Mouse (Mus musculus): ENCODE measurements at regions not wholly inside any gene's neighbourhood (a gene's known extent, or its start where the extent isn't known, plus 50 kb on each side); places are given as distances from the start of the nearest gene placed in this dataset.

DNA sequence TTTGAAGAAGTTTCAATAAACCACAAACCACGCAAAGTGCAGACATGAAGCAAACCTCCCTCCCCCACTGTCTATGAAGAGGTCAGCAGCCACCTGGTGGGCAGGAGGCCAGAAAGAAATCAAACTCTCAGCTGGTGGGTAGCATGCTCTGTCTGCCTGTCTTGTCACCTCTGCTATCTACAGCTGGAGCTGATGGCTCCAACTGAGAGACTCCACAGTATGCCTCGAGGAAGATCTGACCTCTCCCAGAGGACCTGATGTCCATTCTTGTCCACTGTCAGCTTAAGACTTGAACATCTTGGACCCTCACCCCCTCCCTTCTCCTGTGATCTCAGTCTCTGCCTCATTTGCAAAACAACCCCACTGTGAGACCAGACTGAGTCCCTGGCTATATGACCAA lies 585.0 kb upstream of the Cdh11 start:
- DNase-seq (ENCODE audit: low spot score), result peak; percentile 33

- peak; percentile 28 for DNase-seq (ENCODE audit: low spot score)
Observed at GRCm38 (mm10) chr8:103373007-103373406, 587.6 kb upstream of the Cdh11 start.

GRCm38 (mm10) chr8:103374151-103374550 lies 588.7 kb upstream of the Cdh11 start:
- DNase-seq (ENCODE audit: low spot score), result no peak

GRCm38 (mm10) chr8:103378545-103378944 lies 593.1 kb upstream of the Cdh11 start:
- DNase-seq (ENCODE audit: low spot score), result no peak

- DNase-seq (ENCODE audit: low spot score), result no peak
Observed at GRCm38 (mm10) chr8:103381575-103381974, 596.1 kb upstream of the Cdh11 start.

GRCm38 (mm10) chr8:103391359-103391758 lies 605.9 kb upstream of the Cdh11 start:
- no peak for DNase-seq (ENCODE audit: low spot score)

DNA sequence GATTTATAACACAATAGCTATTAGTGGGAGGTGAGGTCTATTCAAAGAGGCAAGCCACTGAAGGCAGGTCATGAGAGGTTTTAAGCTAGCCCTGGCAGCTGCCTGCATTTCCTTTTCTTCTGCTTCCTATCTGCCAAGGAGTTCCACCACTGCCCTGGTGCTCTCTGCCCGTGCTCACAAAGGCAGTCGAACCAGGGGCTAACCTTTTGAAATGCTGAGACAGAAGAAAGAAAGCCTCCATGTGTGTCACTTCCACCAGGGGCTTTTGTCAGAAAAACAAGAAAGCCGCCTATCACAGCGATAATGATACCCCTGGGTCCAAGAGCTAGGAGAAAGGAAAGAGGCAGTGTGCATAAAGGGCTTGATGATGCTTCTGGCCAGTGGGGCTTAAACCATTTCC lies 609.9 kb upstream of the Cdh11 start:
- DNase-seq (ENCODE audit: low spot score), result peak; percentile 32

GRCm38 (mm10) chr8:103398179-103398578 lies 612.7 kb upstream of the Cdh11 start:
- no peak for DNase-seq (ENCODE audit: low spot score)

GRCm38 (mm10) chr8:103399466-103399865 lies 614.0 kb upstream of the Cdh11 start:
- DNase-seq (ENCODE audit: low spot score), result no peak

- no peak for DNase-seq (ENCODE audit: low spot score)
Observed at GRCm38 (mm10) chr8:103400143-103400542, 614.7 kb upstream of the Cdh11 start.

DNA sequence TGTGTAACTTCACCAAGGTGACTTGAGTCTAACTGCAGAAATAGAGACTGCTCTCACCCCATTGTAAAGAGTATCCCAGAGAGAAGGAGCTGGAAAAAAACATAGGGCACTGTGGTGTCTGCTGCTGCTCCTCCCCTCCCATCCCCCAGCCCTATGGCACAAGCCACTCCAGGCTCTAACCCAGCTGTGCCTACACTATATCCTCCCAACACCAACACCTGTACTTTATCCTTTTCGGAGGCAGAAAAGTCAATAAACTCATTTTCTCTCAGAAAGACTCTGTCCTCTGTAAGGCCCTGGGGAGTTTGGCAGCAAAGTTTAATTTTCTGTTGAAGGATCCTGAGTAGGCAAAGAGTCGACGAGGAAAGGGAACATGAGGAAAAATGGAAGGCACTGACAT lies 617.3 kb upstream of the Cdh11 start:
- DNase-seq (ENCODE audit: low spot score), result no peak

DNA sequence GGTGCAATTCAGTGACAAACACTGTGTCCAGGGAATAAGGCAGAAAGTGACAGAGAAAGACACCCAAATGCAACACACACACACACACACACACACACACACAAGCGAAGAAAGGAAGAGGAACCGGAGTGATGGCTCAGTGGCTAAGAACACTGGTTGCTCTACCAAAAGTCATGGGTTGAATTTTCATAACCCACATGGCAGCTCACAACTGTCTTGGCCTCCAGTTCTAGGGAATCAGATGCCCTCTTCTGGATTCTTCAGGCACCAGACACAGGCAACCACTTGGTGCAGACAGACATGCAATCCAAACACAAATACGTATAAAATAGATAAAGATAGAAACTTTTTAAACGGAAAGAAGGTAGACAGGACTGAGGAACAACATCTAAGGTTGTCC lies 618.4 kb upstream of the Cdh11 start:
- DNase-seq (ENCODE audit: low spot score), result no peak

- DNase-seq (ENCODE audit: low spot score), result no peak
Observed at GRCm38 (mm10) chr8:103405787-103406186, 620.3 kb upstream of the Cdh11 start.

DNA sequence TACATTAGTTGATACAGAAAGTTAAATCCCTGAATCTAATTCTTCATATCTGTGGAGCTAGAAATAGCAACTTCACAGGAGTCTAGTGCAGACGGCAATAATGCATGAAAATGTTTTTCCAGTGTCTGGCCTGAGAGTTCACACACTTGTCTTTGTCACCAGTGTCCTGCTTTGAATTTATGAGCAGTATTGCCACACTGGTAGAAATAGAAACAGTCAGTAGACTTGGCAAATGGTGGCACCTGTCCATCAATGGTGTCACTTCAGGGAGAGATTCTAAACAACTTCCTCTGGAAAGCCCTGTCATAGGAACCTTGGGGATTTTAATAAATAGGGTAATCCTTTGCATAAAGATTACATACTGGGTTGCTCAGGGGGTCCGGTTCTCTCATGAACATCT lies 621.5 kb upstream of the Cdh11 start:
- DNase-seq (ENCODE audit: low spot score), result no peak

DNA sequence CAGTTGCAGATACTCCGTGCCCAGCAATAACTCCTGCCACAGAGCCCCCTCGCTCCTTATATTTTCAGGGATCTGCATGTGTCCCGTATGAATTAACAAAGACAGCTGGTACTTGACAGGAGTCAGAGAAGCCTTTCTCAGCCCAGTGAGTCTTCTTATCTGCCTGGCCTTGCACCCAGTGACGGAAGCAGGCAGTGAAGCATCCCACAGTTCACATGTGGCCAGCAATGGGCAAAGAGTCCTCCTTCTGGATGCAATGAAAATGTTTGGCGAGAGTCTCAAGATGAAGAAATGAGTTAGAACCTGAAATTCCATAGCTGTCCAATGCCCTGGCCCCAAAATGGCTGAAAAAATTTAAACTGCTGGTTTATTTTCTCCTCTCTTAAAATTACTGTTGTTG lies 622.2 kb upstream of the Cdh11 start:
- no peak for DNase-seq (ENCODE audit: low spot score)

GRCm38 (mm10) chr8:103408411-103408810 lies 623.0 kb upstream of the Cdh11 start:
- DNase-seq (ENCODE audit: low spot score), result no peak

GRCm38 (mm10) chr8:103409121-103409551 lies 623.7 kb upstream of the Cdh11 start:
- no peak for DNase-seq (ENCODE audit: low spot score)

DNA sequence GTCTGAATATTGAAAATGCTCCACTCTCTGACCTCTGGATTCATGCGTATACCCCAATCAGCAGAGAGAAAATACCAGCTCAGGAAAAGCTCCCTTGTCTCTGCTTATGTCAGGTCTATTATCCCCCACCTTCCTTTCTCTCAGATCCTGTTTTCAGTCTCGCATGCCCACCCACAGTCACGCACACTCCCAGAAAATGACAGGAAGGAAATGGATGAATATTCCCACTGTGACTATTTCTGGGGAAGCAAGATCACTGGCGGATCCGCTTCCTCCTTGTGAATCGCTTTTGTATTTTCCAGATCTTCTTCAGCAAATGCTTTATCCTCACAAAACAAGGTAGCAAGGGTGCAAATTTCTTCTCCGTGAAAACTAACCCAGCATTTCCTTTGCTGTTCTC lies 627.3 kb upstream of the Cdh11 start:
- no peak for DNase-seq (ENCODE audit: low spot score)

DNA sequence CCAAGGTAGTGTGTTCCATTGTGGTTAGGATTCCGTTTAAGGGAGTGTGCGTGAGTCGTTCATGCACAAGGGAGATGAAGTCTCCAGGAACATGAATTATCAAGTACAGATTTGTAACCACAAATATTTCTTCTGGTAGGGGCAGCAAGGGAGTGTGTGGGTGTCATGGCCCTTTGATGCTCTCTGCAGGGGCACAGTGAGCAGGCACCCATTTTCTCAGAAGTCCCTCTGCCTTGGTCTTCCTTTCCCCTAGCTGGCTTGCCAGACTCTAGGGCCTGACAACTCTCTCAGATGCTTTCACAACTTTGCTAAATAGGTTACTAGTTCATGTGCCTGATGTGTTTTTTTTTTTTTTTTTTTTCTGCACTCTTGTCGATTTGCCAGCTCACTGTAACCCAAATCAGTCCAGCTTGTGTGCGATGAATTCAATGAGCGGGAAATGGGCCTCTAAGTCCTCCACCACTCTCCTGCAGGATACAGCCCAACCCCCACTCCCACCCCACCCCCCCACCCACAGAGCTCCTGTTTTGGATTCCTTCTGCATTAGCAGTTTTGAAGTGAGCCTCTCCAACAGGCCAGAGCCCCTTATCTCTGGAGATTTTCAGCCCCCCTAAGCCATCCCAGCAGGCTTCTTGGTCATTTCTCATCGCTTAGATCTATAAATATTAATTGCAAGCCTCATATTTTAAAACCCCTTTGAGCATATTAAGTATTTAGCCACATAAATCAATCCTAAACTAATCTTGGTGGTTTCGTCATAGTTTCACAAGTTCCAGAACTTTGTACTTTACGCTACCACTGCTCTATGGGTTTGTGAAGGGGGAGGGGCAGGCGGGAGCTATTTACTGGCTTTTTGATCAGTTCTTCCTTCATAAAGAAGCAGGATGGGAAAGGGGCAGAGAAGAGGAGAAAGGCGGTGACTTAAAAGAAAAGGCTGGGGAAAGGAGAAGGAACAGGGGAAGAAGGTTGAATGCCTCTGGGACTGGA lies 628.4 kb upstream of the Cdh11 start:
- peak; percentile 16 for DNase-seq (ENCODE audit: low spot score)

DNA sequence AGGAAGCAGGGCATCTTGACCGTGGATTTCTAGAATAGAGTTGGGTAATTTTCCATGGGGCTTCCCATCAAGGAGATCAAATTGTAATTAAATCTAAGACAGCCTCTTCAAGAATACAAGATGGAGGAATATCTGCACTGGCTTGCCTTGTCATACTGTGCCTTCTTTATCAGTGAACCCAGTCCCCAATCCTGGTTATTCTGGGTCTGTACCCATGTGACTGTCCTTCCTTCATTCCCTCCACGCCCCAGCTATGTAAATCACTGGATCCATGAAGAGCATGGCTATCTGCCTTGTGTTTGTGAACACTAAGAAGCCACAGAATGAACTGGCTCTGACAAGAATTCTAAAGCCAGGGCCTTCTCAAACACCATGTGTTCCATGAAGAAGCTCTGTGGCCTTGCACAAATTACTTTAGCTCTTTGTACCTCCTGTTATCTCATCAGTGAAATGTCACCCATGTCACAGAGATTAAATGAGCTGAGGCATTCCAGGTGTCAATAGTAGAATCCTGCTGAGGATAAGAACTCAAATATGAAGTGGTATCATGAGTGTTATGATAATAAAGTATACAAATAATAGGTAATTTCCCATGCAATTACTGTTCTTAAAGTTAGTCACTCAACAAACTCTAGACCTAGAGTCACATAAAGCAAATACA lies 637.0 kb upstream of the Cdh11 start:
- no peak for DNase-seq (ENCODE audit: low spot score)

- no peak for DNase-seq (ENCODE audit: low spot score)
Observed at GRCm38 (mm10) chr8:103425967-103426366, 640.5 kb upstream of the Cdh11 start.

- DNase-seq (ENCODE audit: low spot score), result no peak
Observed at GRCm38 (mm10) chr8:103430874-103431492, 645.5 kb upstream of the Cdh11 start.
